Mouse (Mus musculus) brain, embryonic 14.5 days (tissue): ENCODE measurements around the gene Kctd21. TPM values are rescaled to one million over a fixed set of nuclear protein-coding genes. Genes with fewer than 3 reads are reported as not detected.

Experiments used
- DNase-seq: peaks from one replicate; pipeline ENCODE4 v3.0.0-alpha.2; 2011; ENCODE audit warnings: low read depth
- CTCF ChIP-seq: fragments of 200-500 bp; IDR thresholded peaks from 2 replicates; pipeline ENCODE4 v1.5.1; 2012; ENCODE audit warnings: inconsistent platforms, mild to moderate bottlenecking, moderate library complexity, borderline replicate concordance; ENCODE audit not compliant: insufficient read depth, insufficient read length; ENCODE audit errors: extremely low read depth
- POLR2A ChIP-seq: fragments of 200-500 bp; IDR thresholded peaks from 2 replicates; pipeline ENCODE4 v1.6.1; 2012; ENCODE audit warnings: mild to moderate bottlenecking, inconsistent platforms, borderline replicate concordance; ENCODE audit not compliant: poor library complexity, insufficient read depth, insufficient read length, severe bottlenecking; ENCODE audit errors: extremely low read depth
- polyA plus RNA-seq: library from polyadenylated mRNA; depleted of rRNA; stranded (reverse); fragments of >200 nt; gene quantifications from 2 replicates; pipeline ENCODE4 v1.2.3, GENCODE M21; 2012

Kctd21 gene
- polyA plus RNA-seq, 1 experiment = 8.7 TPM

DNA sequence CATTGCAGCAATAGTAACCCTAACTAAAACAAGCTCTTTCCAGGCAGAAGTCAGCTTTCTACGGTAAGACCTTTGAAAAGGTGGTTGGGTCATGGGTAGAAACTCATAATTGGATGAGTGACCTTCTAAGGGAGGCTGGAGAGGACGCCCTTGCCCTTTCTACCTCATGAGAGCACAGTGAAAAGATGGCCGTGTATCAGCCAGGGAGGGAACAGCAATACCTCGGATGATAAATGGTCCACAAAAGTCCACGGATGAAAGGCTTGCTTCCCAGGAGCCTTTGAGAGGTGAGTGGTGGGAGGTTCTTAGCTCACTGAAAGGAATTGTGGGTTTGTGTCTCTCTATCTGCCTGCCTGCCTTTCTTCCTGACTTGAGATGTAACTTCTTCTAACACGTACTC, 21.2 kb downstream of the Kctd21 start:
- TF ChIP-seq POLR2A = no peak
- no peak for DNase-seq

GRCm38 (mm10) chr7:97355068-97355841, 23.1 kb downstream of the Kctd21 start:
- no peak for DNase-seq
- TF ChIP-seq POLR2A (no peak), CTCF (no peak)

DNA sequence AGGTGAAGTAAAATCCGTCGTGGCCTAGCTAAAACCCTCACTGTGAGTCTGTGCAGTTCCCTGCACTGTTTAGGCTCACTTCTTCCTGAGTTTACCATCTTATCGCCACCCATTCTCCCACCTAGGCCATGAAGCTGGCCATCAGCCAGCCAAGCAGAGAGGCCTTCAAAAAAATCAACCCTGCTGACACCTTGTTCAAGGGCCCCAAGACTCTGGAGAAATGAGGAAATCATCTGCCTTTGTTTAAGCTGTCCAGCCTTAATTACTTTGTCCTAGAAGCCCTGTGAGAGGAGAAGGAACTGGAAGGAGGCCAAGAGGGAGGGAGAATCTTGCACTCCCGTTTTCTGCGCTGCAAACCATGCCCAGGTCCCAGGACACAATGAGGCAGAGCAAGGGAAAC, 24.1 kb downstream of the Kctd21 start:
- no peak for DNase-seq
- TF ChIP-seq POLR2A (no peak), CTCF (no peak)

DNA sequence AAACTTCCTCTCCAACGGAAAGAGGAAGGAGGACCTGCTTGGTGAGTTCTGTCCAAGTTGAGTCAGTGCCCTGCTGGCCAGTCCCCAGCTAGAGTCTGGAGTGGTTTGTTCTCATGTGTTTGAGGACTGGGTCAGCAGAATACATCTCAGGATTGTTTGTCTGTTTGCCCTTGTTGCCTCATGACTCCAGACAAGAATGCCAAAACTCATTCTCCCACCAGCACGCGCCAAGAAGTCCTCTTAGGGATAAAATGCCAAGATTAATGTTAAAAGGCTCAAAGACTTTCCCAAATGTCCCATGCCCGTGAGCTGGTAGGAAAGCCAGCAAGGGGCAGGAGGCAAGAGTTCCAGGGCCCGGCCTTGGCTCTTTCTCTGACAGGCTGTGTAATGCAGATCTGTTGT, 24.7 kb downstream of the Kctd21 start:
- TF ChIP-seq POLR2A = no peak
- no peak for TF ChIP-seq CTCF

DNA sequence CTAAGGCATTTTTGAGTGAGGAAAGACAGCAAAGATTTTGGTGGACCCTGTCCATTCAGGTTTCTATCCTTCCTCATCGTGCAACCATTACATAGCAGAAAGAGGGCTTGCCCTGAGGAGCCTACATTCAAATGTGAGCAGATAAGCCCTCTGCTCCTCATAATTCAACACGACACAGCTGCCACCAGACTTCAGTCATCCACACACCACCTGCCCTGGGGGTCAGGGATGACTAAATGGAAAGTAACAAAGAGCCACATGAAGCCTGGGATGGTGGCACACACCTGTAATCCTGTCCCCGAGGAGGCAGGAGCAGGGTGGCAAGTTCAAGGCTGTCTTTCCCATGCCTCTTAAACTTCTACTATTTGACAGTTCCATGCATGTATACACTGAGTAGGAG, 25.7 kb downstream of the Kctd21 start:
- DNase-seq = no peak
- TF ChIP-seq POLR2A = no peak
- no peak for TF ChIP-seq CTCF

More for the DNA sequence above, 24.7 kb downstream of the Kctd21 start:
- no peak for DNase-seq

- no peak for DNase-seq
- TF ChIP-seq CTCF = no peak
- TF ChIP-seq POLR2A = no peak
Measured at GRCm38 (mm10) chr7:97358347-97358746, 26.2 kb downstream of the Kctd21 start.

- TF ChIP-seq CTCF = no peak
- no peak for TF ChIP-seq POLR2A
- DNase-seq = no peak
Measured at GRCm38 (mm10) chr7:97360166-97360565, 28.0 kb downstream of the Kctd21 start.

DNA sequence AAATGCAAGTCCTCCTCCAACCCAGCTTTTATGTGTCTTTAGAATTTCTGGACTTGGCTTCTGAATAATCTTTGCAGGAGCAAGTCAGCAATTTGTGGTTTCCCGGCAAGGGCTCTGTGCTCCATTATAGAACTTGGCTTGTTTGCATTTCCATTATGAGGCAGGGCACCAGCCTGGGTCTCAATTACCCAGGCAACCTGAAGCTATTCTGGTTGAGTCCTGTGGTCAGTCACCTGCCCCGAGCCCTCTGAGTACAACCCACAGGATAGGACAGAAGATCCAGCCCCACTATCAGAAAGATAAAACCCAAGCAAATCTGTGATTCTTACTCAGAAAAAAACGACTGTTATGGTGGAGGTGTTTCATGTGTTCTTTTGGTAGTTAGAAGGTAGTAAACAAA, 28.8 kb downstream of the Kctd21 start:
- no peak for TF ChIP-seq CTCF
- TF ChIP-seq POLR2A = no peak
- no peak for DNase-seq

- DNase-seq = peak; percentile 42
- no peak for TF ChIP-seq POLR2A
- peak; percentile 57 for TF ChIP-seq CTCF
Measured at GRCm38 (mm10) chr7:97361467-97361866, 29.3 kb downstream of the Kctd21 start.

- no peak for TF ChIP-seq POLR2A
- TF ChIP-seq CTCF = no peak
- no peak for DNase-seq
Measured at GRCm38 (mm10) chr7:97365887-97366286, 33.8 kb downstream of the Kctd21 start.

DNA sequence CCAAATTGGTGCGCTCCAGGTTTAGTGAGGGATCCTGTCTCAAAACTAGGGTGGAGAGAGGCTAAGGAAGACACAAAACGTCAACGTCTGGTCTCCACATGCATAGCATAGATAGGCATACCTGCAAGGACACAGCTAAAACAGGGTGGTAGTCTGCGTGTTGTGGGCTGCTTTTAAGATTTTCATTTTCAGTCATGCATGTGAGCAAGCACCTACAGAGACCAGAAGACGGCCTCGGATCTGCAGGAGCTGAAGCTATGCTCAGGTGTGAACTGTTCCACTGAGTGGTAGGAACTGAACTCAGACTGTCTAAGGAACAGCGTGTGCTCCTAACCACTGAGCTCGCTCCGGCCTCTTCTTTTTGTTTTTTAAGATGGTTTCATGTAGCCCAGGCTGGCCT, 43.0 kb downstream of the Kctd21 start:
- no peak for TF ChIP-seq CTCF
- no peak for TF ChIP-seq POLR2A
- no peak for DNase-seq

- TF ChIP-seq CTCF (no peak), POLR2A (no peak)
- DNase-seq = no peak
Measured at GRCm38 (mm10) chr7:97375906-97376305, 43.8 kb downstream of the Kctd21 start.
